Mouse (Mus musculus) kidney, adult 2 months (tissue): ENCODE results near the gene Vps13d. TPM values are rescaled to one million over a fixed set of nuclear protein-coding genes. Genes with fewer than 3 reads are reported as not detected.

Experiments used
- DNase-seq: peaks from one replicate; pipeline ENCODE4 v3.0.0; 2021
- H3K27ac ChIP-seq: fragments of 200-500 bp; 2 replicates; pipeline ENCODE4 v1.5.1; 2012; ENCODE audit warnings: low read depth, low read length, control low read depth, inconsistent platforms; ENCODE audit not compliant: insufficient read depth
- H3K27me3 ChIP-seq: fragments of 200-500 bp; replicated peaks from 2 replicates; pipeline ENCODE4 v1.6.1; 2012; ENCODE audit warnings: mild to moderate bottlenecking, moderate library complexity, low read length, inconsistent platforms; ENCODE audit not compliant: control insufficient read depth, insufficient read depth
- H3K36me3 ChIP-seq: fragments of 200-500 bp; 2 replicates; pipeline ENCODE4 v1.6.1; 2012; ENCODE audit warnings: mild to moderate bottlenecking, moderate library complexity, low read length, inconsistent platforms; ENCODE audit not compliant: control insufficient read depth, insufficient read depth
- H3K4me1 ChIP-seq: fragments of 200-500 bp; 2 replicates; pipeline ENCODE4 v1.6.1; 2011; ENCODE audit warnings: low read length; ENCODE audit not compliant: control insufficient read depth, insufficient read depth
- H3K4me3 ChIP-seq: fragments of 200-500 bp; 2 replicates; pipeline ENCODE4 v1.5.1; 2011; ENCODE audit warnings: mild to moderate bottlenecking, low read depth, low read length, control low read depth; ENCODE audit not compliant: insufficient read depth
- CTCF ChIP-seq: fragments of 200-500 bp; conservative IDR thresholded peaks from 2 replicates; pipeline ENCODE4 v1.5.1; 2011; ENCODE audit warnings: low read depth, mild to moderate bottlenecking, control low read depth, low read length, moderate library complexity, mixed read lengths; ENCODE audit not compliant: insufficient read depth, insufficient read length
- POLR2A ChIP-seq: fragments of 200-500 bp; IDR thresholded peaks from one replicate; pipeline ENCODE4 v1.6.1; 2011; ENCODE audit warnings: low read depth, low read length, control low read depth
- WGBS: fragments of 180-500 bp; shearing (Covaris S2); methylation state at CpG from one replicate; pipeline ENCODE4 v1.1.7; 2018; 5-methylcytosine and 5-hydroxymethylcytosine counted together
- polyA plus RNA-seq: library from polyadenylated mRNA; depleted of rRNA; stranded (reverse); fragments of >200 nt; gene quantifications from 2 replicates; pipeline ENCODE4 v1.2.3, GENCODE M21; 2012

Vps13d gene
- polyA plus RNA-seq, 1 experiment, result 19.8 TPM

DNA sequence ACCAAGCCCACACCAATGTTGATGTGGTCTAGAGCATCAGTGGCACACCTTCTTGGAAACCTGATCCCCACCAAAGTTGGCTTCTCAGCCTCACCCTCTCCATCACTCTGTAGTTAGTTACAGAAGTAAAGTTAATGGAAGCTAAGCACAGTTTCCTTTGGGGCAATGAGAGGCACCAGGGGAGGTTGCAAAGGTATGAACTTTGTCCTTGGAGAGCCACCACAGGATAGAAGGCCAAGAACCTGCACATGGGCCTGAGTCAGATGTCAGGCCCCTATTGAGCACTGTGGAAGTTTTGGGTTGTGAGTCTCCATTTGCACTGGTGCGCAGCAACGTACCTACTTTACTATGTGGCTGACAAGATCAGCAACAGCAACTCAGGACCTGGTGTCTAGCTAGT is 172.6 kb downstream of the Vps13d start:
- H3K4me3 ChIP-seq, result no peak overlapping the region
- no peak for TF ChIP-seq POLR2A
- TF ChIP-seq CTCF, result no peak
- peak; percentile 70 for DNase-seq
- H3K27me3 ChIP-seq, result no peaks in the 10 kb centered on the region
- no peaks in the 10 kb centered on the region for H3K36me3 ChIP-seq
- 77% methylated on average over 2 of the region's 2 CpGs for WGBS
- H3K27ac ChIP-seq, result peak overlapping the region; percentile 36
- H3K4me1 ChIP-seq, result peaks cover 50% of the 10 kb centered on the region

GRCm38 (mm10) chr4:145020383-145020782 is 174.4 kb downstream of the Vps13d start:
- Histone ChIP-seq H3K4me1 (peaks cover 41% of the 10 kb centered on the region), H3K27me3 (no peaks in the 10 kb centered on the region), H3K4me3 (no peak overlapping the region), H3K27ac (no peak overlapping the region), H3K36me3 (peaks cover 1% of the 10 kb centered on the region)
- TF ChIP-seq CTCF (no peak), POLR2A (no peak)
- peak; percentile 24 for DNase-seq
- 81% methylated on average over 2 of the region's 2 CpGs for WGBS

- 83% methylated on average over 3 of the region's 3 CpGs for WGBS
- H3K27me3 ChIP-seq, result no peaks in the 10 kb centered on the region
- H3K4me1 ChIP-seq, result peaks cover 38% of the 10 kb centered on the region
- no peak overlapping the region for H3K4me3 ChIP-seq
- no peak for DNase-seq
- no peak overlapping the region for H3K27ac ChIP-seq
- TF ChIP-seq CTCF (no peak), POLR2A (no peak)
- peaks cover 1% of the 10 kb centered on the region for H3K36me3 ChIP-seq
Measured at GRCm38 (mm10) chr4:145019121-145019714, 175.6 kb downstream of the Vps13d start.

DNA sequence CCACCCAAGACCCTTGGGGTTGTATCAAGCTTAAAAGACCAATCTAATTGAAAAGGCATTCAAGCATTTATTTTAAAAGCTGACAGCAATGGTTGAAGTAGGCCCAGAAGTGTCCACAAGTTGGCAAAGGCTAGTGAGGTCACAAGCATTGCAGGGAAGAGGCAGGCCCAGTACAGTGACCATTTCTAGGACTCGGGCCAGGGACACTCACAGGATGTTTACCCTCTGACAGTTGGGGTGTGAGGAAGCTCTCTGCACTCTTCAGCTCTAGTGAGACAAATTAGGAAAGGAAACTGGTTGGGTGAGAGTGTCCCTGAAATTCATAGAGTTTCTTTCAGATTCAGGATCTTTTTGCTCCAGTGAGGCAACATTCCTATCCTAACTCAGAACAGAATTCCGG is 177.1 kb downstream of the Vps13d start:
- H3K27ac ChIP-seq, result peak overlapping the region; percentile 90
- no peak overlapping the region for H3K4me3 ChIP-seq
- WGBS, result 42% methylated on average over 2 of the region's 2 CpGs
- H3K27me3 ChIP-seq, result no peaks in the 10 kb centered on the region
- peaks cover 1% of the 10 kb centered on the region for H3K36me3 ChIP-seq
- TF ChIP-seq CTCF (no peak), POLR2A (no peak)
- peak; percentile 94 for DNase-seq
- peaks cover 41% of the 10 kb centered on the region for H3K4me1 ChIP-seq

DNA sequence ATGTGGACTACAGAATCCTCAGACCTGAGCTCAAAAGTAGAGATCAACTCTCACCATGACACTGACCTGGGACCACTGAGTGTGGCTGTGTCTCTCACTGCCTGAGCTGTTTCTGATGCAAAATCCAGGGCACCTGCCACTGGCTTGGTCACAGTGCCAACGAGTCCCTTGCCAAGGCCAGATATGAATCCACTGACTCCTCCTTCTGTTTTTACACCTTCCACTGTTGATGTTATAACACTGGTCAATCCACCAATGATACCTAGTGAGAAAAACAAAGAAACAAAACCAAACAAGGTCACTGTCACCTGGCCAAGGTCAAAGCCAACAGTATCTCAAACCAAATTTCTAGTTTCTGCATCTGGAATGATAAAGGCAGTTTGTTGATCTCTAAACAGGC is 178.1 kb downstream of the Vps13d start:
- peaks cover 32% of the 10 kb centered on the region for H3K4me1 ChIP-seq
- 77% methylated on average over 1 of the region's 1 CpGs for WGBS
- H3K36me3 ChIP-seq, result peaks cover 1% of the 10 kb centered on the region
- no peaks in the 10 kb centered on the region for H3K27me3 ChIP-seq
- no peak for TF ChIP-seq CTCF
- no peak for TF ChIP-seq POLR2A
- no peak overlapping the region for H3K27ac ChIP-seq
- no peak overlapping the region for H3K4me3 ChIP-seq
- no peak for DNase-seq

- DNase-seq, result no peak
- H3K4me1 ChIP-seq, result peaks cover 43% of the 10 kb centered on the region
- H3K27ac ChIP-seq, result peak overlapping the region; percentile 85
- H3K27me3 ChIP-seq, result no peaks in the 10 kb centered on the region
- no peak overlapping the region for H3K4me3 ChIP-seq
- H3K36me3 ChIP-seq, result peaks cover 1% of the 10 kb centered on the region
- WGBS, result 48% methylated on average over 4 of the region's 4 CpGs
- TF ChIP-seq POLR2A (no peak), CTCF (no peak)
Measured at GRCm38 (mm10) chr4:145014632-145014960, 180.2 kb downstream of the Vps13d start.

DNA sequence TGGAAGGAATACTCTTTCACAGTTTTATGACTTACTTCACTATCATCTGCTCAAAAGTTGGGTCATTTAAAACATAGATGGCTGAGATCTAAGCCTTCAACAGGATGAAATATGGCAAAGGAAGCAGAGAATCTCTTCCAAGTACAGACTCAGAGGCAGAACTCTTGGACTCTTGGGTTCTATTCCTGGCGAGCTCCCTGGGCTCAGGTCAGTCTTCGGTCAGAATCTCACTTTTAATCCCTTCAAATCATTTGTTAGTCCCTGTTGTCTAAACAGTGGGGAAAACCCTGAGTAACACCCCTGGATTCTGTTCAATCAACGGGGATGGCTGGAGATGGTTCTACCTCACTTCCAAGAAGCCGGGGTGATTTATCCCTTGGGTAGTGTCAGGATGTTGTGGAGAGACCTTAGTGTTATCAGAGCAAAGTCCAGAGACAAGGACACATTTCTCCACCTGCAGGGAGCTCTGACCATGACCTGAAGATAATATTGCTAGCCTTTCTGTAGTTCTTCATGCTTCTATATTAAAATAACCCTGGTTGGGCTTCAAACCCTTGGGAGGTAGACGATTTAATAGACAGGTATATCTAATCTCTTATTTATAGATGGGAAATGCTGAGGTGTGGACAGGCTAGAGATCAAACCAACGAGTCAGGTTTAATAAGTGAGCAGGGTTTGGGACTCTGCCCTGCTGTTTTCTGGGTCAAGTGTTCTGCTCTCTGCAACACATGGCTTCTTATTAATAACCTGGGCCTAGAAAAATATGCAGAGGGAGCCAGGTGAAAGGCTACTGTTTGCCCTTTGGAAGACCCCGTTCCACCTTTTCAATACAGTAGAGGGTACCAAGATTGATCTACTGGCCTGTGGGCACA is 180.8 kb downstream of the Vps13d start:
- peak; percentile 92 for DNase-seq
- H3K27ac ChIP-seq, result peak overlapping the region; percentile 85
- H3K4me1 ChIP-seq, result peaks cover 49% of the 10 kb centered on the region
- TF ChIP-seq CTCF (no peak), POLR2A (no peak)
- peaks cover 1% of the 10 kb centered on the region for H3K36me3 ChIP-seq
- WGBS, result 29% methylated on average over 7 of the region's 7 CpGs
- no peaks in the 10 kb centered on the region for H3K27me3 ChIP-seq
- H3K4me3 ChIP-seq, result no peak overlapping the region
